Mouse (Mus musculus): ENCODE measurements at regions not wholly inside any gene's neighbourhood (a gene's known extent, or its start where the extent isn't known, plus 50 kb on each side); places are given as distances from the start of the nearest gene placed in this dataset.
A peak's percentile ranks its signal among the peaks of the same experiment; 100 is the strongest.

GRCm38 (mm10) chr6:67159224-67159623, 78.8 kb upstream of the Serbp1 start:
- Histone ChIP-seq H3K9ac (replicated peaks; ENCODE audit: low read length) (no peak overlapping the region), H3K4me1 (ENCODE audit: insufficient read depth, low read length) (no peaks in the 10 kb centered on the region), H3K9me3 (ENCODE audit: low read length) (no peaks in the 10 kb centered on the region), H3K36me3 (ENCODE audit: insufficient read depth, low read length) (no peaks in the 10 kb centered on the region), H3K4me3 (ENCODE audit: low read length) (no peak overlapping the region), H3K27me3 (ENCODE audit: insufficient read depth, low read length) (no peaks in the 10 kb centered on the region), H3K4me2 (replicated peaks; ENCODE audit: low read depth, low read length) (no peak overlapping the region), H3K27ac (ENCODE audit: low read length) (no peak overlapping the region)
- WGBS: 8% methylated on average over 2 of the region's 2 CpGs
- ATAC-seq (ENCODE audit: low FRiP score, low TSS enrichment): no peak

- H3K4me1 ChIP-seq (ENCODE audit: insufficient read depth, low read length): no peaks in the 10 kb centered on the region
- H3K4me3 ChIP-seq (ENCODE audit: low read length): no peak overlapping the region
- H3K4me2 ChIP-seq (replicated peaks; ENCODE audit: low read depth, low read length): peak overlapping the region; percentile 15; the same call in 1 of the 2 replicates
- H3K27me3 ChIP-seq (ENCODE audit: insufficient read depth, low read length): no peaks in the 10 kb centered on the region
- H3K9ac ChIP-seq (replicated peaks; ENCODE audit: low read length): no peak overlapping the region; the same call in 1 of the 2 replicates
- WGBS: 2% methylated on average over 10 of the region's 10 CpGs
- H3K9me3 ChIP-seq (ENCODE audit: low read length): no peaks in the 10 kb centered on the region
- no peak overlapping the region for H3K27ac ChIP-seq (ENCODE audit: low read length)
- H3K36me3 ChIP-seq (ENCODE audit: insufficient read depth, low read length): no peaks in the 10 kb centered on the region
- peak; percentile 94 for ATAC-seq (ENCODE audit: low FRiP score, low TSS enrichment)
Measured at GRCm38 (mm10) chr6:67158765-67159164, 79.2 kb upstream of the Serbp1 start.

- H3K36me3 ChIP-seq (ENCODE audit: insufficient read depth, low read length): no peaks in the 10 kb centered on the region
- no peak overlapping the region for H3K4me3 ChIP-seq (ENCODE audit: low read length)
- no peaks in the 10 kb centered on the region for H3K9me3 ChIP-seq (ENCODE audit: low read length)
- no peak overlapping the region for H3K9ac ChIP-seq (replicated peaks; ENCODE audit: low read length)
- no peaks in the 10 kb centered on the region for H3K4me1 ChIP-seq (ENCODE audit: insufficient read depth, low read length)
- ATAC-seq (ENCODE audit: low FRiP score, low TSS enrichment): no peak
- H3K4me2 ChIP-seq (replicated peaks; ENCODE audit: low read depth, low read length): no peak overlapping the region
- H3K27me3 ChIP-seq (ENCODE audit: insufficient read depth, low read length): no peaks in the 10 kb centered on the region
- no peak overlapping the region for H3K27ac ChIP-seq (ENCODE audit: low read length)
- WGBS: 80% methylated on average over 3 of the region's 3 CpGs
Measured at GRCm38 (mm10) chr6:67152845-67153468, 85.0 kb upstream of the Serbp1 start.

GRCm38 (mm10) chr6:67151515-67151914, 86.5 kb upstream of the Serbp1 start:
- Histone ChIP-seq H3K27me3 (ENCODE audit: insufficient read depth, low read length) (no peaks in the 10 kb centered on the region), H3K27ac (ENCODE audit: low read length) (no peak overlapping the region), H3K4me2 (replicated peaks; ENCODE audit: low read depth, low read length) (no peak overlapping the region), H3K36me3 (ENCODE audit: insufficient read depth, low read length) (no peaks in the 10 kb centered on the region), H3K9ac (replicated peaks; ENCODE audit: low read length) (no peak overlapping the region), H3K4me1 (ENCODE audit: insufficient read depth, low read length) (no peaks in the 10 kb centered on the region), H3K4me3 (ENCODE audit: low read length) (no peak overlapping the region), H3K9me3 (ENCODE audit: low read length) (no peaks in the 10 kb centered on the region)
- 97% methylated on average over 2 of the region's 2 CpGs for WGBS
- no peak for ATAC-seq (ENCODE audit: low FRiP score, low TSS enrichment)

- H3K4me1 ChIP-seq (ENCODE audit: insufficient read depth, low read length): no peaks in the 10 kb centered on the region
- no peak for ATAC-seq (ENCODE audit: low FRiP score, low TSS enrichment)
- WGBS: 64% methylated on average over 2 of the region's 2 CpGs
Measured at GRCm38 (mm10) chr6:67149425-67149824, 88.6 kb upstream of the Serbp1 start.

GRCm38 (mm10) chr6:67146708-67147107, 91.3 kb upstream of the Serbp1 start:
- no peaks in the 10 kb centered on the region for H3K27me3 ChIP-seq (ENCODE audit: insufficient read depth, low read length)
- H3K4me2 ChIP-seq (replicated peaks; ENCODE audit: low read depth, low read length): no peak overlapping the region
- peak; percentile 80 for ATAC-seq (ENCODE audit: low FRiP score, low TSS enrichment)
- H3K4me3 ChIP-seq (ENCODE audit: low read length): no peak overlapping the region
- no peaks in the 10 kb centered on the region for H3K36me3 ChIP-seq (ENCODE audit: insufficient read depth, low read length)
- 30% methylated on average over 4 of the region's 4 CpGs for WGBS
- no peak overlapping the region for H3K9ac ChIP-seq (replicated peaks; ENCODE audit: low read length)
- H3K4me1 ChIP-seq (ENCODE audit: insufficient read depth, low read length): no peaks in the 10 kb centered on the region
- no peaks in the 10 kb centered on the region for H3K9me3 ChIP-seq (ENCODE audit: low read length)
- H3K27ac ChIP-seq (ENCODE audit: low read length): no peak overlapping the region

More at GRCm38 (mm10) chr6:67149425-67149824, 88.6 kb upstream of the Serbp1 start:
- H3K9ac ChIP-seq (replicated peaks; ENCODE audit: low read length): no peak overlapping the region
- H3K27me3 ChIP-seq (ENCODE audit: insufficient read depth, low read length): no peaks in the 10 kb centered on the region
- no peaks in the 10 kb centered on the region for H3K9me3 ChIP-seq (ENCODE audit: low read length)
- H3K36me3 ChIP-seq (ENCODE audit: insufficient read depth, low read length): no peaks in the 10 kb centered on the region
- no peak overlapping the region for H3K27ac ChIP-seq (ENCODE audit: low read length)
- H3K4me2 ChIP-seq (replicated peaks; ENCODE audit: low read depth, low read length): no peak overlapping the region
- H3K4me3 ChIP-seq (ENCODE audit: low read length): no peak overlapping the region

GRCm38 (mm10) chr6:67145969-67146368, 92.0 kb upstream of the Serbp1 start:
- no peak overlapping the region for H3K4me3 ChIP-seq (ENCODE audit: low read length)
- no peaks in the 10 kb centered on the region for H3K27me3 ChIP-seq (ENCODE audit: insufficient read depth, low read length)
- H3K9me3 ChIP-seq (ENCODE audit: low read length): no peaks in the 10 kb centered on the region
- no peak overlapping the region for H3K27ac ChIP-seq (ENCODE audit: low read length)
- H3K4me2 ChIP-seq (replicated peaks; ENCODE audit: low read depth, low read length): no peak overlapping the region
- WGBS: 44% methylated on average over 5 of the region's 5 CpGs
- H3K36me3 ChIP-seq (ENCODE audit: insufficient read depth, low read length): no peaks in the 10 kb centered on the region
- ATAC-seq (ENCODE audit: low FRiP score, low TSS enrichment): no peak
- H3K4me1 ChIP-seq (ENCODE audit: insufficient read depth, low read length): no peaks in the 10 kb centered on the region
- no peak overlapping the region for H3K9ac ChIP-seq (replicated peaks; ENCODE audit: low read length)

- Histone ChIP-seq H3K4me1 (ENCODE audit: insufficient read depth, low read length) (no peaks in the 10 kb centered on the region), H3K4me3 (ENCODE audit: low read length) (no peak overlapping the region), H3K36me3 (ENCODE audit: insufficient read depth, low read length) (no peaks in the 10 kb centered on the region), H3K9ac (replicated peaks; ENCODE audit: low read length) (no peak overlapping the region), H3K27me3 (ENCODE audit: insufficient read depth, low read length) (no peaks in the 10 kb centered on the region), H3K4me2 (replicated peaks; ENCODE audit: low read depth, low read length) (no peak overlapping the region), H3K9me3 (ENCODE audit: low read length) (no peaks in the 10 kb centered on the region), H3K27ac (ENCODE audit: low read length) (no peak overlapping the region)
- peak; percentile 32; the same call in 1 of the 2 replicates for ATAC-seq (ENCODE audit: low FRiP score, low TSS enrichment)
- WGBS: 38% methylated on average over 13 of the region's 13 CpGs
Measured at GRCm38 (mm10) chr6:67144946-67145716, 92.8 kb upstream of the Serbp1 start.

GRCm38 (mm10) chr6:67142179-67142578, 95.8 kb upstream of the Serbp1 start:
- Histone ChIP-seq H3K4me2 (replicated peaks; ENCODE audit: low read depth, low read length) (no peak overlapping the region), H3K27me3 (ENCODE audit: insufficient read depth, low read length) (no peaks in the 10 kb centered on the region), H3K27ac (ENCODE audit: low read length) (no peak overlapping the region), H3K4me3 (ENCODE audit: low read length) (no peak overlapping the region), H3K9ac (replicated peaks; ENCODE audit: low read length) (no peak overlapping the region), H3K36me3 (ENCODE audit: insufficient read depth, low read length) (no peaks in the 10 kb centered on the region), H3K4me1 (ENCODE audit: insufficient read depth, low read length) (0 out of 2 replicates have a peak, but pooled peaks cover 4% of the 10 kb centered on the region), H3K9me3 (ENCODE audit: low read length) (no peaks in the 10 kb centered on the region)
- 0 out of 2 replicates have a peak, but pooled peaks have one; percentile 5 for ATAC-seq (ENCODE audit: low FRiP score, low TSS enrichment)
- 33% methylated on average over 4 of the region's 4 CpGs for WGBS

- ATAC-seq (ENCODE audit: low FRiP score, low TSS enrichment): no peak
- 77% methylated on average over 6 of the region's 6 CpGs for WGBS
Measured at GRCm38 (mm10) chr6:67140645-67141250, 97.2 kb upstream of the Serbp1 start.

More at GRCm38 (mm10) chr6:67140645-67141250, 97.2 kb upstream of the Serbp1 start:
- Histone ChIP-seq H3K36me3 (ENCODE audit: insufficient read depth, low read length) (no peaks in the 10 kb centered on the region), H3K4me2 (replicated peaks; ENCODE audit: low read depth, low read length) (no peak overlapping the region), H3K9ac (replicated peaks; ENCODE audit: low read length) (no peak overlapping the region), H3K4me3 (ENCODE audit: low read length) (no peak overlapping the region), H3K4me1 (ENCODE audit: insufficient read depth, low read length) (0 out of 2 replicates have a peak, but pooled peaks cover 6% of the 10 kb centered on the region), H3K9me3 (ENCODE audit: low read length) (no peaks in the 10 kb centered on the region), H3K27ac (ENCODE audit: low read length) (no peak overlapping the region), H3K27me3 (ENCODE audit: insufficient read depth, low read length) (no peaks in the 10 kb centered on the region)

Measured in kidney, embryonic 16.5 days (tissue).